Mouse (Mus musculus) neural tube, postnatal 0 days (tissue): ENCODE data around the gene S100a14. TPM values are rescaled to one million over a fixed set of nuclear protein-coding genes. Genes with fewer than 3 reads are reported as not detected.

ENCODE experiments used
- polyA plus RNA-seq: library from polyadenylated mRNA; unstranded; fragments of >200 nt; fragmentation: Nextera tagmentation; extraction: Ambion mirVana; gene quantifications from 2 replicates; pipeline ENCODE4 v1.2.1, GENCODE M21; 2015

Gene S100a14
- polyA plus RNA-seq = not detected in 2 replicates

GRCm38 (mm10) chr3:90526580-90526979 is at the start of gene S100a14:
S100a14 (plus strand) TSS chr3:90526856.

DNA sequence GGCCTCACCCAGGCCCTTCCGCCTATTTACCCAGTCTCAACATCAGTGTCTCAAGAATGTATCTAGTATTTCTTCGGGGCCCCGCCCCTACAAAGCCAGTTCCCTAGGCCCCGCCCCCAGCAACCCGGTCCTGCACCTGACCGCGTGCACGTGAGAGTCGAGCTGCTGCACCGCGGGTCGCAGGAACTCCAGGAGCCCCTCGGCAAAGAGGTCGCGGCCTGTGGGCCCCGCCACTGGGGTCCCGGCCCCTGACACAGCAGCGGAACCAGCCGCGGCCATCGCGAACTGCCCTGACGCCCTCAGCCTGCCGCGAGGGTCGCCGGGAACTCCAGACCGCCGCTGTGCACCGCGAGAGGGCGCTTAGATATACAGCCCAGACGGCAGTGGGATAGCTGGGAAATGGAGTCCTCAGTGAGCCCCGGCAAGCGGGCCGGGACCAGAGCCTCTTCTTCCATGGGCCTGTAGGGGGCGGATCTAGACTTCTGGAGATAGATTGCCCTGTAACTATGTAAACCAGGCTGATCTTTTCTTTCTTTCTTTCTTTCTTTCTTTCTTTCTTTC is 35.9 kb upstream of the S100a14 start, which contains the start of gene Snapin:
Gene Snapin (minus strand): TSS at position 338 of the 561 bp plus-strand sequence.

GRCm38 (mm10) chr3:90508950-90509746 is 17.5 kb upstream of the S100a14 start, which contains the start of gene Chtop:
Chtop (minus strand) TSS chr3:90509498.

DNA sequence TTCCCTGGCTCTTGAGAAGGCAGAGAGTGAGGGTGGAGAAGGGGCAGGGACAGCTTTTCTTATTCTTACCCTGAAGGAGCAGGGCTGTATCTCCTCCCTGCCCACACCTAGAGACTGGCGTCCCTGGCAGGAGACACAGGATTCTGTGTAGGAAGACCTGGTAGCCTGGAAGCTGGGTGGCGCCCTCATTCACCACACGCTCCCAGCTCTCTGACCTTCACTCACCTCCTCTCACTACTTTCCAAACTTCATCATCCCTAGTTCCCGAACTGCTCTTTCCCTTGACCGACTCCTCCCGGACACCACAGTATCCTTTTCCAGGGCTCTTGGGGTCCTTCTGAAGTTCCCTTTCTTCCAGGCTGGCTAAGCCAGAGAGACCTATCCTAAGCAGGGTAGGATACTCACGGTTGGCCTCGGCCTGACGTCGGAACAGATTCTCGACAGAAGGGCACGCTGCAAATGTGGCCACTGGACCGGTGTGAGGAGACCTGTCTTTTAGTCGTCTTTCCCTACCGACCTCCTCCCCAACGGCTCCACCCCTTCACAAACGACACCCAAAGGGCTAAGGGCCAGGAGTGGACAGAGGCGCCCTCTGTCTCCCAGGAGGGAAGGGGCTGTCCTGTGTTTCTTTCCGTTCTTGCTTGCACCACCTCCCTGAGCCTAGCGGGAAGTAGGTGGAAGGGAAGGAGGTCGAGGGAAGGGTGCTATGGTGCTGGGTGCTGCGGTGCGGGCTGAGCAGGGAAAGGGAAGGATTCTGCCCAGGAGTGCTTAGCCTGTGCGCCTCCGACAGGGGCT is 12.7 kb upstream of the S100a14 start, which contains the start of the genes S100a1 and S100a13:
Gene S100a1 (minus strand): TSS at position 597 of the 795 bp plus-strand sequence.
Gene S100a13 (plus strand): TSS at position 640 of the 795 bp plus-strand sequence.

GRCm38 (mm10) chr3:90537141-90537904 is 10.7 kb downstream of the S100a14 start, which contains the start of gene S100a16:
S100a16 (plus strand) TSS chr3:90537254.

DNA sequence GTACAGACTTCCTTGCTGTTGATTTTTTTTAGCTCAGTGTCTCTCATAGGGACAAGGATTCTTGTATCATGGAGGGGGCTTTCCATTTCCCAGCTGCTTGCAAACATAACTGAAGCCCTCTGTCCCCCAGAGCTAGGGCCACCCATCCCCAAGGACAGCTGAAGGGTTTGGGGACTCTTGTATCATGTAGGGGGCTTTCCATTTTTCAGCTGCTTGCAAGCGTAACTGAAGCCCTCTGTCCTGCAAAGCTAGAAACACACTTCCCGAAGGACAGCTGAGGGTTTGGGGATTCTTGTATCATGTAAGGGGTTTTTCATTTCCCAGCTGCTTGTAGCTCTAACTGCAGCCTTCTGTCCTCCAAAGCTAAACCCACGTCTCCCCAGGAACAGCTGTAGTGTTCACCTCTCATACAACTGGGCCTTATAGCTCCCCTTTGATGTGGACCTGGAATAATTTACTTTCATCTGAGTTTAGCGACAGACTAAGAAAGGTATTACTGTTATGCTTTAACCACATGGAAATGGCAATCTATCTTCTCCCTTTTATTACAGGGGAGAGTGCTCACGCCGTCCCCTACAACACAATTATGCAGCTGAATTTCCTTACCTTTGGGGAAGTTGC is 33.5 kb downstream of the S100a14 start, which contains the start of gene S100a3:
Gene S100a3 (plus strand): TSS at position 571 of the 621 bp plus-strand sequence.

Other genes with a start within 250 kb of the S100a14 start
- gene Gatad2b, start 233.7 kb upstream of the S100a14 start, polyA plus RNA-seq = 11.2 and 14.6 TPM in 2 replicates
- 32.3 and 32.4 TPM in 2 replicates for gene Slc27a3, start 136.9 kb upstream of the S100a14 start, polyA plus RNA-seq
- 19.9 and 23.1 TPM in 2 replicates for gene Ints3, start 93.2 kb upstream of the S100a14 start, polyA plus RNA-seq
- gene Npr1, start 61.0 kb upstream of the S100a14 start, polyA plus RNA-seq = 2.8 and 3.6 TPM in 2 replicates
- gene Ilf2, start 50.7 kb upstream of the S100a14 start, polyA plus RNA-seq = 150 and 158 TPM in 2 replicates
- gene Snapin, start 35.8 kb upstream of the S100a14 start, polyA plus RNA-seq = 107 and 109 TPM in 2 replicates
- 148 and 149 TPM in 2 replicates for gene Chtop, start 17.4 kb upstream of the S100a14 start, polyA plus RNA-seq
- 121 and 135 TPM in 2 replicates for gene S100a1, start 12.5 kb upstream of the S100a14 start, polyA plus RNA-seq
- 50.6 and 58.5 TPM in 2 replicates for gene S100a13, start 12.4 kb upstream of the S100a14 start, polyA plus RNA-seq
- 145 and 153 TPM in 2 replicates for gene S100a16, start 10.4 kb downstream of the S100a14 start, polyA plus RNA-seq
- 5.1 TPM in 2 replicates for gene S100a3, start 33.7 kb downstream of the S100a14 start, polyA plus RNA-seq
- gene S100a2, start 63.4 kb downstream of the S100a14 start, polyA plus RNA-seq = not detected in 2 replicates
- gene Gm42674, start 75.0 kb downstream of the S100a14 start, polyA plus RNA-seq = not detected in 2 replicates
- gene S100a4, start 76.9 kb downstream of the S100a14 start, polyA plus RNA-seq = 6.7 and 10.3 TPM in 2 replicates
- not detected in 2 replicates for gene S100a5, start 81.7 kb downstream of the S100a14 start, polyA plus RNA-seq
- gene S100a6, start 86.0 kb downstream of the S100a14 start, polyA plus RNA-seq = 129 and 201 TPM in 2 replicates
- not detected in 2 replicates for gene S100a7a, start 127.2 kb downstream of the S100a14 start, polyA plus RNA-seq
- 11.8 and 22.1 TPM in 2 replicates for gene S100a8, start 142.1 kb downstream of the S100a14 start, polyA plus RNA-seq
- 7.1 and 12.3 TPM in 2 replicates for gene S100a9, start 168.9 kb downstream of the S100a14 start, polyA plus RNA-seq
- not detected in 2 replicates for gene Pglyrp4, start 200.1 kb downstream of the S100a14 start, polyA plus RNA-seq